Mouse (Mus musculus) CH12.LX (cell line): Measurements from ENCODE around the gene Macrod2. TPM values are rescaled to one million over a fixed set of nuclear protein-coding genes. Genes with fewer than 3 reads are reported as not detected.

ENCODE experiments used
- DNase-seq: peaks from one replicate; pipeline ENCODE4 v3.0.0-alpha.2; 2013; ENCODE audit errors: extremely low read depth
- H3K27ac ChIP-seq: 2 replicates; pipeline ENCODE4 v1.5.1; 2012; ENCODE audit warnings: low read depth, mild to moderate bottlenecking, control low read depth, moderate library complexity; ENCODE audit not compliant: insufficient read depth
- H3K27me3 ChIP-seq: replicated peaks from 2 replicates; pipeline ENCODE3; 2012; ENCODE audit warnings: inconsistent platforms
- H3K36me3 ChIP-seq, 2 experiments: replicated peaks in 1 of 2; 2 replicates each; pipeline versions ENCODE3 to v1.6.1; 2012; ENCODE audit warnings: inconsistent platforms in 1 of 2, low read length in 1 of 2, mild to moderate bottlenecking in 1 of 2, mixed read lengths in 1 of 2, moderate library complexity in 1 of 2; ENCODE audit not compliant: control insufficient read depth in 1 of 2, insufficient read depth in 1 of 2
- H3K4me1 ChIP-seq, 2 experiments: 2 replicates each; pipeline ENCODE4 v1.6.1; 2012; ENCODE audit warnings: inconsistent platforms in 1 of 2, moderate library complexity in 1 of 2; ENCODE audit not compliant: insufficient read depth in 2 of 2, control insufficient read depth in 1 of 2
- H3K4me2 ChIP-seq: 2 replicates; pipeline ENCODE4 v1.6.1; 2012; ENCODE audit warnings: low read depth, mild to moderate bottlenecking, control low read depth; ENCODE audit not compliant: poor library complexity, insufficient read depth, severe bottlenecking
- H3K4me3 ChIP-seq, 3 experiments: fragments of 150-350 bp in 1 of 3; sonication (generic) in 1 of 3; replicated peaks in 1 of 3; 2 replicates each; pipeline versions ENCODE3 to v1.5.1; 2011 to 2012; ENCODE audit warnings: low read depth in 2 of 3, low read length in 2 of 3, mild to moderate bottlenecking in 2 of 3, moderate library complexity in 2 of 3, control low read depth in 1 of 3, improper control_type of control experiment in 1 of 3, inconsistent platforms in 1 of 3, mixed read lengths in 1 of 3; ENCODE audit not compliant: poor library complexity in 1 of 3
- H3K79me2 ChIP-seq: replicated peaks from 2 replicates; pipeline ENCODE4 v1.6.1; 2012; ENCODE audit warnings: mild to moderate bottlenecking, moderate library complexity; ENCODE audit not compliant: control insufficient read depth, poor library complexity, insufficient read depth, severe bottlenecking; ENCODE audit errors: extremely low read depth
- H3K9ac ChIP-seq: 2 replicates; pipeline ENCODE4 v1.6.1; 2012; ENCODE audit warnings: low read depth, mild to moderate bottlenecking, control low read depth, moderate library complexity; ENCODE audit not compliant: insufficient read depth
- H3K9me3 ChIP-seq: replicated peaks from 2 replicates; pipeline ENCODE3; 2012; ENCODE audit warnings: low read length, inconsistent platforms, mixed read lengths
- BHLHE40 ChIP-seq: IDR thresholded peaks from 2 replicates; pipeline ENCODE4 v1.6.1; 2011; ENCODE audit warnings: mild to moderate bottlenecking, low read depth, low read length, improper control_type of control experiment
- CHD1 ChIP-seq: IDR thresholded peaks from 2 replicates; pipeline ENCODE4 v1.6.1; 2012; ENCODE audit warnings: low read depth, low read length, improper control_type of control experiment, inconsistent platforms
- CTCF ChIP-seq, 2 experiments: IDR thresholded peaks in 1 of 2; conservative IDR thresholded peaks in 1 of 2; 2 replicates each; pipeline ENCODE4 v1.5.1; 2011 to 2012; ENCODE audit warnings: low read depth in 2 of 2, low read length in 2 of 2, improper control_type of control experiment in 1 of 2, inconsistent platforms in 1 of 2, mild to moderate bottlenecking in 1 of 2, moderate library complexity in 1 of 2
- GABPA ChIP-seq: IDR thresholded peaks from 2 replicates; pipeline ENCODE4 v1.6.1; 2012; ENCODE audit warnings: low read depth, low read length, improper control_type of control experiment, inconsistent platforms; ENCODE audit not compliant: insufficient replicate concordance
- HCFC1 ChIP-seq: IDR thresholded peaks from 2 replicates; pipeline ENCODE4 v1.6.1; 2012; ENCODE audit warnings: low read depth, mild to moderate bottlenecking, inconsistent platforms, low read length, improper control_type of control experiment
- JUND ChIP-seq: conservative IDR thresholded peaks from 2 replicates; pipeline ENCODE4 v1.6.1; 2011; ENCODE audit warnings: low read depth, low read length, improper control_type of control experiment
- KAT2A ChIP-seq: IDR thresholded peaks from 2 replicates; pipeline ENCODE4 v1.6.1; 2012; ENCODE audit warnings: low read length, improper control_type of control experiment, inconsistent platforms; ENCODE audit not compliant: insufficient replicate concordance
- MAFK ChIP-seq: IDR thresholded peaks from 2 replicates; pipeline ENCODE4 v1.6.1; 2011; ENCODE audit warnings: low read length, improper control_type of control experiment; ENCODE audit not compliant: insufficient replicate concordance
- MAX ChIP-seq: IDR thresholded peaks from 2 replicates; pipeline ENCODE4 v1.6.1; 2011; ENCODE audit warnings: low read length, improper control_type of control experiment
- MYC ChIP-seq: IDR thresholded peaks from 2 replicates; pipeline ENCODE4 v1.6.1; 2011; ENCODE audit warnings: low read depth, mild to moderate bottlenecking, improper control_type of control experiment, low read length
- PAX5 ChIP-seq: IDR thresholded peaks from 2 replicates; pipeline ENCODE4 v1.6.1; 2012; ENCODE audit warnings: low read length, inconsistent platforms, mixed read lengths
- POLR2A ChIP-seq: IDR thresholded peaks from 2 replicates; pipeline ENCODE4 v1.6.1; 2011; ENCODE audit warnings: low read depth, mild to moderate bottlenecking, improper control_type of control experiment, low read length
- SIN3A ChIP-seq: IDR thresholded peaks from 2 replicates; pipeline ENCODE4 v1.6.1; 2012; ENCODE audit warnings: low read length, improper control_type of control experiment, inconsistent platforms
- TCF12 ChIP-seq: IDR thresholded peaks from 2 replicates; pipeline ENCODE4 v1.6.1; 2014; ENCODE audit warnings: low read depth, mild to moderate bottlenecking, inconsistent platforms, low read length, improper control_type of control experiment
- USF2 ChIP-seq: conservative IDR thresholded peaks from 2 replicates; pipeline ENCODE4 v1.6.1; 2011; ENCODE audit warnings: low read depth, low read length, improper control_type of control experiment
- ZC3H11A ChIP-seq: IDR thresholded peaks from 2 replicates; pipeline ENCODE4 v1.6.1; 2012; ENCODE audit warnings: low read depth, mild to moderate bottlenecking, inconsistent platforms, low read length, improper control_type of control experiment
- ZKSCAN1 ChIP-seq: IDR thresholded peaks from 2 replicates; pipeline ENCODE4 v1.6.1; 2012; ENCODE audit warnings: low read depth, inconsistent platforms, low read length, improper control_type of control experiment, borderline replicate concordance
- ZMIZ1 ChIP-seq: IDR thresholded peaks from 2 replicates; pipeline ENCODE4 v1.6.1; 2012; ENCODE audit warnings: low read depth, mild to moderate bottlenecking, inconsistent platforms, low read length, improper control_type of control experiment
- dilution Hi-C: fragments of 300-500 bp; cut with MboI; formaldehyde crosslinking; loops from 2 replicates; pipeline ENCODE4 v1.14.3; 2020; ENCODE audit warnings: low sequenced_read_pairs; ENCODE audit not compliant: extremely low pct_unique_long_range_greater_than_20kb, extremely low pct_ligation_motif_present
- in situ Hi-C: fragments of 300-500 bp; cut with MboI; formaldehyde crosslinking; loops from 3 replicates; pipeline ENCODE4 v1.14.3; 2019; ENCODE audit warnings: low sequenced_read_pairs, low pct_ligation_motif_present, low pct_unique_long_range_greater_than_20kb, mixed read lengths
- polyA plus RNA-seq: library from polyadenylated mRNA; unstranded; fragments of >175 nt; gene quantifications from 2 replicates; pipeline ENCODE4 v1.2.1, GENCODE M21; 2012; ENCODE audit warnings: low read depth; ENCODE audit not compliant: insufficient read length
- total RNA-seq, 2 experiments: library from RNA; depleted of rRNA; stranded (reverse); fragments of 300-350 nt in 1 of 2; fragments of >200 nt in 1 of 2; gene quantifications; 2 replicates each; pipeline ENCODE4 v1.2.3; 2012 to 2014

The Macrod2 gene
- total and polyA plus RNA-seq, 3 experiments = not detected

- no peak overlapping the region for H3K4me2 ChIP-seq
- no peak overlapping the region for H3K27ac ChIP-seq
- no peak overlapping the region for H3K9ac ChIP-seq
- dilution Hi-C loops = no loop called here
- no peak for TF ChIP-seq MAFK
- TF ChIP-seq POLR2A = no peak
- no peak for TF ChIP-seq MYC
- no peak for TF ChIP-seq JUND
- TF ChIP-seq USF2 = no peak
- no peak for TF ChIP-seq TCF12
- no peak for TF ChIP-seq GABPA
- no peak for TF ChIP-seq ZC3H11A
- no peak for TF ChIP-seq ZKSCAN1
- TF ChIP-seq ZMIZ1 = no peak
- TF ChIP-seq CHD1 = no peak
- TF ChIP-seq KAT2A = no peak
- TF ChIP-seq PAX5 = no peak
- in situ Hi-C loops = no loop called here
- H3K79me2 ChIP-seq = no peaks in the 10 kb centered on the region
- H3K4me3 ChIP-seq = no peak overlapping the region
- peaks cover 21% of the 10 kb centered on the region for H3K9me3 ChIP-seq
- no peaks in the 10 kb centered on the region for H3K4me1 ChIP-seq
- no peaks in the 10 kb centered on the region for H3K27me3 ChIP-seq
- DNase-seq = no peak
- no peaks in the 10 kb centered on the region for H3K36me3 ChIP-seq
These were observed 1629.5 kb downstream of the Macrod2 start for GRCm38 (mm10) chr2:142024534-142025155.

GRCm38 (mm10) chr2:142026721-142027120 is 1631.6 kb downstream of the Macrod2 start:
- Histone ChIP-seq H3K9ac (no peak overlapping the region), H3K4me2 (no peak overlapping the region), H3K36me3 (no peaks in the 10 kb centered on the region), H3K9me3 (peaks cover 19% of the 10 kb centered on the region), H3K4me1 (no peaks in the 10 kb centered on the region), H3K27ac (no peak overlapping the region), H3K4me3 (no peak overlapping the region), H3K79me2 (no peaks in the 10 kb centered on the region), H3K27me3 (no peaks in the 10 kb centered on the region)
- no peak for DNase-seq
- in situ Hi-C loops (no loop called here), dilution Hi-C loops (no loop called here)
- no peak for TF ChIP-seq CTCF (conservative IDR thresholded peaks at IDR 0.05 in 1 of 2, IDR thresholded peaks at IDR 0.05 in 1 of 2; ENCODE audit: low read depth in 2 of 2, low read length in 2 of 2)
- no peak for TF ChIP-seq MAX
- TF ChIP-seq HCFC1 = no peak
- TF ChIP-seq JUND = no peak
- TF ChIP-seq SIN3A = no peak
- TF ChIP-seq USF2 = no peak
- TF ChIP-seq BHLHE40 = no peak
- no peak for TF ChIP-seq ZKSCAN1
- no peak for TF ChIP-seq KAT2A
